Mouse (Mus musculus) brain, embryonic 14.5 days (tissue): ENCODE results near the gene Fadd. TPM values are rescaled to one million over a fixed set of nuclear protein-coding genes. Genes with fewer than 3 reads are reported as not detected.

Experiments
- DNase-seq: peaks from one replicate; pipeline ENCODE4 v3.0.0-alpha.2; 2011; ENCODE audit warnings: low read depth
- CTCF ChIP-seq: fragments of 200-500 bp; IDR thresholded peaks from 2 replicates; pipeline ENCODE4 v1.5.1; 2012; ENCODE audit warnings: inconsistent platforms, mild to moderate bottlenecking, moderate library complexity, borderline replicate concordance; ENCODE audit not compliant: insufficient read depth, insufficient read length; ENCODE audit errors: extremely low read depth
- POLR2A ChIP-seq: fragments of 200-500 bp; IDR thresholded peaks from 2 replicates; pipeline ENCODE4 v1.6.1; 2012; ENCODE audit warnings: mild to moderate bottlenecking, inconsistent platforms, borderline replicate concordance; ENCODE audit not compliant: poor library complexity, insufficient read depth, insufficient read length, severe bottlenecking; ENCODE audit errors: extremely low read depth
- polyA plus RNA-seq: library from polyadenylated mRNA; depleted of rRNA; stranded (reverse); fragments of >200 nt; gene quantifications from 2 replicates; pipeline ENCODE4 v1.2.3, GENCODE M21; 2012; rRNA removed

Fadd gene
- polyA plus RNA-seq, 1 experiment = 5.9 TPM

- no peak for TF ChIP-seq POLR2A
- no peak for TF ChIP-seq CTCF
- no peak for DNase-seq
Measured at GRCm38 (mm10) chr7:144549904-144550566, 32.2 kb downstream of the Fadd start.

GRCm38 (mm10) chr7:144545231-144545630 is 37.0 kb downstream of the Fadd start:
- TF ChIP-seq POLR2A = no peak
- TF ChIP-seq CTCF = no peak
- no peak for DNase-seq

- no peak for TF ChIP-seq CTCF
- TF ChIP-seq POLR2A = no peak
- DNase-seq = no peak
Measured at GRCm38 (mm10) chr7:144541351-144541750, 40.9 kb downstream of the Fadd start.

- no peak for TF ChIP-seq POLR2A
- no peak for TF ChIP-seq CTCF
Measured at GRCm38 (mm10) chr7:144539146-144539545, 43.1 kb downstream of the Fadd start.

GRCm38 (mm10) chr7:144538030-144538644 is 44.1 kb downstream of the Fadd start:
- TF ChIP-seq POLR2A = no peak
- no peak for TF ChIP-seq CTCF
- DNase-seq = peak; percentile 3

More at GRCm38 (mm10) chr7:144539146-144539545, 43.1 kb downstream of the Fadd start:
- DNase-seq = no peak

- TF ChIP-seq CTCF (no peak), POLR2A (no peak)
- DNase-seq = no peak
Measured at GRCm38 (mm10) chr7:144536367-144536766, 45.9 kb downstream of the Fadd start.

GRCm38 (mm10) chr7:144534773-144535172 is 47.5 kb downstream of the Fadd start:
- no peak for DNase-seq
- TF ChIP-seq CTCF = no peak
- no peak for TF ChIP-seq POLR2A

- DNase-seq = peak; percentile 15
- no peak for TF ChIP-seq CTCF
- no peak for TF ChIP-seq POLR2A
Measured at GRCm38 (mm10) chr7:144531585-144532378, 50.5 kb downstream of the Fadd start.

- TF ChIP-seq POLR2A (no peak), CTCF (no peak)
- no peak for DNase-seq
Measured at GRCm38 (mm10) chr7:144529851-144530250, 52.4 kb downstream of the Fadd start.

GRCm38 (mm10) chr7:144527723-144528221 is 54.5 kb downstream of the Fadd start:
- peak; percentile 24 for DNase-seq
- TF ChIP-seq POLR2A (no peak), CTCF (no peak)

Other genes starting within 250 kb of the Fadd start
- gene Cttn, start 111.5 kb downstream of the Fadd start, polyA plus RNA-seq = 171 and 175 TPM in 2 replicates
- gene Ppfia1, start 28.7 kb downstream of the Fadd start, polyA plus RNA-seq = 54.5 and 57.9 TPM in 2 replicates
- gene Ano1, start 169.5 kb upstream of the Fadd start, polyA plus RNA-seq = 12.9 and 13.4 TPM in 2 replicates